7 mouse cellular contexts compared by ENCODE assay signal in the genomic region with DNA sequence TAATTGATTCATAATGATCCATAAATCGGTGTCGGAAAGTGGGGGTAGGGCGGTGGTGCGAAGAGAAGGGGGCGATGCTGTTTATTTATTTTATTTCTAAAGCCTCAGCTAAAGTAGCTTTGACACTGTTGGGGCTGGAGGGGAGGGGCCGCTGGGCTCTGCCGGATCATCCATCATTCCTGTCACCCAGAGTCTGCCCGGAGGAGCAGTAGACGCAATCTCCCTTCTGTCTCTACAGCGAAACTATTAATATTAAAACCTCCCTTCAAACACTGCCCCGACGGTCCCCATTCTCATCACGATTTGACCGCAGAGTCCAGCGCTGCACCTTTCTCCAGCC.
DNase-seq lines count a peak whose midpoint lies in the region; TF ChIP-seq lines count a peak whose summit lies in the region.

No protein-coding gene starts in this region.

- no peak for TF ChIP-seq POLR2A in kidney, adult 2 months (IDR thresholded peaks at IDR 0.05; ENCODE audit: low read depth, low read length)

- TF ChIP-seq CTCF in kidney, adult 2 months (conservative IDR thresholded peaks at IDR 0.05; ENCODE audit: insufficient read depth, insufficient read length, low read depth, low read length): no peak

- H3K27me3 ChIP-seq in kidney, adult 2 months (replicated peaks; ENCODE audit: control insufficient read depth, insufficient read depth, low read length): peaks cover 6% of the 10 kb centered on the region; the same call in 1 of the 2 replicates

- no peaks in the 10 kb centered on the region for H3K36me3 ChIP-seq in kidney, adult 2 months (ENCODE audit: control insufficient read depth, insufficient read depth, low read length)

- no peak overlapping the region for H3K4me3 ChIP-seq in kidney, adult 2 months (ENCODE audit: insufficient read depth, low read depth, low read length)

- peak; percentile 73 for DNase-seq in adrenal gland, postnatal 10 days
- DNase-seq in embryo, embryonic 9.5 days (ENCODE audit: extremely low spot score): peak; percentile 83
- peak; percentile 67 for DNase-seq in kidney, adult 2 months
- peak; percentile 15 for DNase-seq in lung, postnatal 14 days
- DNase-seq in thymus, postnatal 10 days (ENCODE audit: low spot score in 2 of 2): no peak
- DNase-seq in MN1 (ENCODE audit: low spot score): no peak
- DNase-seq in thymus, postnatal 25 days: no peak

- H3K27ac ChIP-seq in kidney, adult 2 months (ENCODE audit: insufficient read depth, low read depth, low read length): peak overlapping the region; percentile 15; the same call in 1 of the 2 replicates

- WGBS in kidney, adult 2 months: 4% methylated on average over 15 of the region's 15 CpGs

- H3K4me1 ChIP-seq in kidney, adult 2 months (ENCODE audit: control insufficient read depth, insufficient read depth, low read length): peaks cover 3% of the 10 kb centered on the region; the same call in 1 of the 2 replicates

Comparison
In these comparisons a context has a peak if more than half of its experiments do, and no peak if none do; other contexts are left out.
1. DNase-seq: peak in adrenal gland, postnatal 10 days (single experiment), embryo, embryonic 9.5 days (single experiment), kidney, adult 2 months (single experiment) and lung, postnatal 14 days (single experiment); none in thymus, postnatal 10 days (0 of 2), MN1 (single experiment) and thymus, postnatal 25 days (single experiment).